Mouse (Mus musculus) naive thymus-derived CD4-positive, alpha-beta T cell, adult 5 months (primary cell): ENCODE measurements around the gene Prpf40a. TPM values are rescaled to one million over a fixed set of nuclear protein-coding genes. Genes with fewer than 3 reads are reported as not detected.

ENCODE experiments used
- polyA plus RNA-seq: library from polyadenylated mRNA; unstranded; fragments of 100-300 nt; shearing (Covaris generic); gene quantifications from one replicate; pipeline ENCODE4 v1.2.1, GENCODE M21; 2017

Gene Prpf40a
- 132 TPM for polyA plus RNA-seq

GRCm38 (mm10) chr2:53190684-53191511 lies at the start of gene Prpf40a:
Prpf40a (minus strand) TSS chr2:53191284.

DNA sequence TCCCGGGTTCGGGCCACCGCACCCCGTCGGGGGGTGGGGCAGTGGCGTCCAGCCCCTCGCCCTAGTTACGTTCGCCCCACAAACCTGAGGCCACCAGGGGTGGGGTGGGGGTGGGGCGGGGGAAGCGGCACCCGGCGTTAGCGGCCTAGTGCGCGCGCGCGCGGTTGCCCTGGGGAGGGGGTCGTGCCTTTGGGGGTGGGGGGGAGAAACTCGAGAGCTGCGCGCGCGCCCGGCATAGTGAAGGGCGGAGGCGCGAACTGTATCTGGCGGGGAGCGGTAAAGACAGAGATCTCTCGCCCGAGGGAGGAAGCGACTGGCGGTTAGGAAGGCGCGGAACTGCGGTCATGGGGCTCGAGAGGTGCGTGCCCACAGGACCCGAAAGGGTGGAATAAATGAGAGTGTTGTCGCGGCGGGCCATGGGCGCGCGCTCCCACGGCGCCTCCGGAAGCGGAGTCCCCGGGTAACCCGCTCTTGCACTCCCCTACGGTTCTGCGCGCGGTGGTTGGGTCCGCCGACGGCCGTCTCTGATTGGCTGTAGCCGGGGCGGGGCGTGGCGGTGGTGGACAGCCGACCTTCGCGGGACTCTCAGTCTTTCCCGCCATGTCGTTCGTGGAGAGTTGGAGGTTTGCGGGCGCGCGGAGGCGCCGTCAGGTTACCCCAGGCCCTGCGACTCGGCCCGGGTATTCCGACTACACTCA lies 588 bp upstream of the Prpf40a start, which contains the start of gene Arl6ip6:
Gene Arl6ip6, plus strand, starts transcription at position 204 of the 698 bp plus-strand sequence.

Other genes with a start within 250 kb of the Prpf40a start
- 25.7 TPM for gene Arl6ip6, start 442 bp upstream of the Prpf40a start, polyA plus RNA-seq